ENCODE assay signal across 8 mouse cellular contexts in genomic region chr7:141392552-141393222, GRCm38 (mm10). TPM values are rescaled to one million over a fixed set of nuclear protein-coding genes. Genes with fewer than 3 reads are reported as not detected.
A peak's percentile ranks its signal among the peaks of the same experiment; 100 is the strongest.
DNase-seq lines count a peak whose midpoint lies in the region; ATAC-seq and TF ChIP-seq lines count a peak whose summit lies in the region.

No protein-coding gene starts in this region.

- H3K36me3 ChIP-seq in spleen, adult 2 months (ENCODE audit: control insufficient read depth, insufficient read depth, low read length), result peaks cover 5% of the 10 kb centered on the region
- peaks cover 16% of the 10 kb centered on the region for H3K36me3 ChIP-seq in limb, embryonic 12.5 days

- TF ChIP-seq POLR2A in spleen, adult 2 months (IDR thresholded peaks at IDR 0.05; ENCODE audit: low read depth, low read length), result no peak
- TF ChIP-seq POLR2A in embryonic fibroblast, embryonic 13.5 days (IDR thresholded peaks at IDR 0.05; ENCODE audit: low read depth, low read length), result no peak

- H3K27ac ChIP-seq in spleen, adult 2 months (ENCODE audit: insufficient read depth, low read length), result peak overlapping the region; percentile 79
- H3K27ac ChIP-seq in embryonic fibroblast, embryonic 13.5 days (ENCODE audit: insufficient read depth, low read length), result peak overlapping the region; percentile 11; the same call in 1 of the 2 replicates
- peak overlapping the region; percentile 43; the same call in 1 of the 2 replicates for H3K27ac ChIP-seq in limb, embryonic 12.5 days

- peak; percentile 21; the same call in 1 of the 2 replicates for ATAC-seq in limb, embryonic 12.5 days (ENCODE audit: insufficient number of reproducible peaks, insufficient read depth, low FRiP score, low TSS enrichment, low read depth)
- ATAC-seq in frontal cortex, adult (ENCODE audit: low TSS enrichment), result no peak

- no peak for DNase-seq in spleen, adult 2 months (ENCODE audit: low read depth in 1 of 2, low spot score in 2 of 2)
- DNase-seq in spleen, postnatal 14 days (ENCODE audit: low spot score in 2 of 2), result no peak
- DNase-seq in naive thymus-derived CD4-positive, alpha-beta T cell, adult 2 months (ENCODE audit: low read depth), result peak; percentile 44
- no peak for DNase-seq in cerebellum, postnatal 25 days
- no peak for DNase-seq in gastrocnemius, postnatal 14 days

- no peaks in the 10 kb centered on the region for H3K9me3 ChIP-seq in limb, embryonic 12.5 days

- 15% methylated on average over 9 of the region's 9 CpGs for WGBS in spleen, adult 2 months
- 42% methylated on average over 9 of the region's 9 CpGs for WGBS in limb, embryonic 12.5 days

- peak overlapping the region; percentile 94 for H3K4me2 ChIP-seq in limb, embryonic 12.5 days

- peak overlapping the region; percentile 85 for H3K4me3 ChIP-seq in spleen, adult 2 months (ENCODE audit: extremely low read depth, insufficient read depth, insufficient read length)
- H3K4me3 ChIP-seq in embryonic fibroblast, embryonic 13.5 days (ENCODE audit: insufficient read depth, low read length), result peak overlapping the region; percentile 90
- peak overlapping the region; percentile 67 for H3K4me3 ChIP-seq in limb, embryonic 12.5 days (replicated peaks)

- peaks cover 4% of the 10 kb centered on the region; the same call in 1 of the 2 replicates for H3K4me1 ChIP-seq in spleen, adult 2 months (ENCODE audit: control insufficient read depth, insufficient read depth, insufficient read length)
- H3K4me1 ChIP-seq in embryonic fibroblast, embryonic 13.5 days (ENCODE audit: control insufficient read depth, insufficient read depth, low read length), result peaks cover 4% of the 10 kb centered on the region; the same call in 1 of the 2 replicates
- peaks cover 12% of the 10 kb centered on the region for H3K4me1 ChIP-seq in limb, embryonic 12.5 days (replicated peaks)

- intact Hi-C loops in gastrocnemius, postnatal 14 days (cut with DNase I; ENCODE audit: low total_unique reads), result no loop called here

- no peaks in the 10 kb centered on the region for H3K27me3 ChIP-seq in spleen, adult 2 months (ENCODE audit: control insufficient read depth, insufficient read depth, low read length)
- H3K27me3 ChIP-seq in limb, embryonic 12.5 days, result peaks cover 5% of the 10 kb centered on the region; the same call in 1 of the 2 replicates

- no peak for TF ChIP-seq CTCF in spleen, adult 2 months (IDR thresholded peaks at IDR 0.05; ENCODE audit: extremely low read depth, insufficient read depth, insufficient read length, insufficient replicate concordance)
- TF ChIP-seq CTCF in embryonic fibroblast, embryonic 13.5 days (IDR thresholded peaks at IDR 0.05; ENCODE audit: borderline replicate concordance, insufficient read depth, low read length), result no peak

- H3K9ac ChIP-seq in limb, embryonic 12.5 days (replicated peaks), result peak overlapping the region; percentile 75

RNA-seq across cellular contexts. Expression of gene Taldo1, which starts 0.7 kb away (rescaled TPM):
- 155 and 184 TPM in 2 replicates for polyA plus RNA-seq in spleen, adult 2 months (2012; rRNA removed)
- 93.0 and 121 TPM in 2 replicates for polyA plus RNA-seq in embryonic fibroblast, embryonic 13.5 days (2011; ENCODE audit: insufficient read length, low read depth, missing spikeins)
- 299 and 318 TPM in 2 replicates for polyA plus RNA-seq in limb, embryonic 12.5 days (2016; fragmentation: Nextera tagmentation; extraction: Ambion mirVana)
- total RNA-seq in gastrocnemius, postnatal 14 days (2021), result 100 to 1,000 TPM; 101 to 109 TPM

RNA-seq across cellular contexts. Expression of gene Gatd1, which starts 21.2 kb away (rescaled TPM):
- 56.7 and 72.5 TPM in 2 replicates for polyA plus RNA-seq in spleen, adult 2 months (2012; rRNA removed)
- 30.5 and 41.5 TPM in 2 replicates for polyA plus RNA-seq in embryonic fibroblast, embryonic 13.5 days (2011; ENCODE audit: insufficient read length, low read depth, missing spikeins)
- 60.6 and 63.8 TPM in 2 replicates for polyA plus RNA-seq in limb, embryonic 12.5 days (2016; fragmentation: Nextera tagmentation; extraction: Ambion mirVana)
- 1 to 10 TPM; 6.2 to 9.6 TPM for total RNA-seq in gastrocnemius, postnatal 14 days (2021)

RNA-seq across cellular contexts. Expression of gene Cend1, which starts 36.6 kb away (rescaled TPM):
- 0.08 and 0.11 TPM in 2 replicates for polyA plus RNA-seq in spleen, adult 2 months (2012; rRNA removed)
- polyA plus RNA-seq in embryonic fibroblast, embryonic 13.5 days (2011; ENCODE audit: insufficient read length, low read depth, missing spikeins), result 4.9 and 5.4 TPM in 2 replicates
- 5.6 and 6.3 TPM in 2 replicates for polyA plus RNA-seq in limb, embryonic 12.5 days (2016; fragmentation: Nextera tagmentation; extraction: Ambion mirVana)
- total RNA-seq in gastrocnemius, postnatal 14 days (2021), result under 1 TPM; 0.47 to 0.82 TPM

RNA-seq across cellular contexts. Expression of gene Slc25a22, which starts 45.0 kb away (rescaled TPM):
- polyA plus RNA-seq in spleen, adult 2 months (2012; rRNA removed), result 66.2 and 89.4 TPM in 2 replicates
- polyA plus RNA-seq in embryonic fibroblast, embryonic 13.5 days (2011; ENCODE audit: insufficient read length, low read depth, missing spikeins), result 24.0 and 26.9 TPM in 2 replicates
- 33.1 and 38.3 TPM in 2 replicates for polyA plus RNA-seq in limb, embryonic 12.5 days (2016; fragmentation: Nextera tagmentation; extraction: Ambion mirVana)
- total RNA-seq in gastrocnemius, postnatal 14 days (2021), result 10 to 100 TPM; 14.8 to 32.4 TPM

RNA-seq across cellular contexts. Expression of gene Pidd1, which starts 51.1 kb away (rescaled TPM):
- polyA plus RNA-seq in spleen, adult 2 months (2012; rRNA removed), result 20.4 and 31.0 TPM in 2 replicates
- polyA plus RNA-seq in embryonic fibroblast, embryonic 13.5 days (2011; ENCODE audit: insufficient read length, low read depth, missing spikeins), result 12.4 and 18.1 TPM in 2 replicates
- polyA plus RNA-seq in limb, embryonic 12.5 days (2016; fragmentation: Nextera tagmentation; extraction: Ambion mirVana), result 16.4 and 19.2 TPM in 2 replicates
- total RNA-seq in gastrocnemius, postnatal 14 days (2021), result under 1 TPM; 0.55 to 0.75 TPM

Comparison
In these comparisons a context has a peak if more than half of its experiments do, and no peak if none do; other contexts are left out.
1. H3K27ac ChIP-seq: peak in every context shown above with its lines; median percentile 79 in spleen, adult 2 months; 43 in limb, embryonic 12.5 days; 11 in embryonic fibroblast, embryonic 13.5 days.